Mouse (Mus musculus) stomach, postnatal 0 days (tissue): ENCODE measurements around the gene Syt6.

Source experiments
- CTCF ChIP-seq: IDR thresholded peaks from 2 replicates; pipeline ENCODE4 v1.5.1; 2016; ENCODE audit warnings: antibody characterized with exemption, low read depth, mild to moderate bottlenecking, moderate library complexity
- EP300 ChIP-seq: optimal IDR thresholded peaks from 2 replicates; pipeline ENCODE3; 2016; ENCODE audit warnings: antibody characterized with exemption

DNA sequence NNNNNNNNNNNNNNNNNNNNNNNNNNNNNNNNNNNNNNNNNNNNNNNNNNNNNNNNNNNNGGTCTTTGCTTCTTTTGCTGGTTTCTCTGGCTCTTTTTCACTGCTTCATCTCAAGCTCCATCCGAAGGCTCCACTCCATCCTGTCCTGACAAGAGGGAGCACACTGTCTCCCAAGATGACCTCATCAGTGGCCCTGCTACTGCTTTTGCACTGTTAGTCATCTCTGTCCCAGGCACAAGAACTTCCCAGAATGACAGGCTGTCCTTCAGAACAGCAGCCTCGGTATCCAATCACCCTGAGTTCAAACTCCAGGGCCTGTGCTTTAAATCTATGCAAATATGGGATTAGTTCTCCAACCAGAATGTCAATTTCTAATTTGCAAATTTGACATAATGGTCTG, 28.9 kb upstream of the Syt6 start:
- TF ChIP-seq CTCF (no peak), EP300 (no peak)
